Mouse (Mus musculus) hindbrain, embryonic 16.5 days (tissue): ENCODE results near the gene Eef1akmt2. TPM values are rescaled to one million over a fixed set of nuclear protein-coding genes. Genes with fewer than 3 reads are reported as not detected.

Experiments used
- ATAC-seq: fragments of 200-750 bp; cut with Nextera tagmentation; 2 replicates; pipeline ENCODE4 v1.8.0; 2017; ENCODE audit warnings: moderate TSS enrichment, moderate library complexity
- H3K27ac ChIP-seq: fragments of 300-500 bp; sonication (generic); 2 replicates; pipeline ENCODE4 v1.5.1; 2014; ENCODE audit warnings: low read depth, mild to moderate bottlenecking, control low read depth, low read length, moderate library complexity
- H3K27me3 ChIP-seq: fragments of 300-500 bp; sonication (generic); replicated peaks from 2 replicates; pipeline ENCODE4 v1.6.1; 2014; ENCODE audit warnings: low read length; ENCODE audit not compliant: control insufficient read depth, insufficient read depth
- H3K36me3 ChIP-seq: fragments of 300-500 bp; sonication (generic); 2 replicates; pipeline ENCODE4 v1.6.1; 2014; ENCODE audit warnings: mild to moderate bottlenecking, low read length, moderate library complexity, mixed read lengths; ENCODE audit not compliant: control insufficient read depth, insufficient read depth
- H3K4me1 ChIP-seq: fragments of 300-500 bp; sonication (generic); 2 replicates; pipeline ENCODE4 v1.6.1; 2014; ENCODE audit warnings: low read depth, low read length; ENCODE audit not compliant: control insufficient read depth, insufficient read depth
- H3K4me2 ChIP-seq: fragments of 300-500 bp; sonication (generic); 2 replicates; pipeline ENCODE4 v1.6.1; 2014; ENCODE audit warnings: mild to moderate bottlenecking, low read length, control low read depth, moderate library complexity
- H3K4me3 ChIP-seq: fragments of 300-500 bp; sonication (generic); 2 replicates; pipeline ENCODE4 v1.5.1; 2014; ENCODE audit warnings: mild to moderate bottlenecking, low read length, control low read depth, moderate library complexity
- H3K9ac ChIP-seq: fragments of 300-500 bp; sonication (generic); 2 replicates; pipeline ENCODE4 v1.6.1; 2014; ENCODE audit warnings: low read depth, mild to moderate bottlenecking, control low read depth, low read length, moderate library complexity
- H3K9me3 ChIP-seq: fragments of 300-500 bp; sonication (generic); 2 replicates; pipeline ENCODE4 v1.6.1; 2014; ENCODE audit warnings: mild to moderate bottlenecking, low read length, moderate library complexity; ENCODE audit not compliant: control insufficient read depth
- WGBS: fragments of 180-500 bp; shearing (Covaris S2); extraction: QIAGEN DNeasy Blood & Tissue Kit; methylation state at CpG from one replicate; pipeline ENCODE4 v1.1.7; 2014; 5-methylcytosine and 5-hydroxymethylcytosine counted together
- polyA plus RNA-seq: library from polyadenylated mRNA; unstranded; fragments of >200 nt; fragmentation: Nextera tagmentation; extraction: Ambion mirVana; gene quantifications from 2 replicates; pipeline ENCODE4 v1.2.1, GENCODE M21; 2015

Eef1akmt2 gene
- 79.0 and 87.6 TPM in 2 replicates for polyA plus RNA-seq

- peaks cover 8% of the 10 kb centered on the region for H3K4me1 ChIP-seq
- H3K27ac ChIP-seq = peak within 1 kb of the TSS; percentile 98
- peak within 1 kb of the TSS; percentile 93 for H3K9ac ChIP-seq
- ATAC-seq = peak; percentile 96
- no peaks in the 10 kb centered on the region for H3K9me3 ChIP-seq
- H3K4me3 ChIP-seq = peak within 1 kb of the TSS; percentile 82
- peaks cover 8% of the 10 kb centered on the region; the same call in 1 of the 2 replicates for H3K36me3 ChIP-seq
- no peaks in the 10 kb centered on the region for H3K27me3 ChIP-seq
- peak within 1 kb of the TSS; percentile 61 for H3K4me2 ChIP-seq
- WGBS = under 1% methylated on average over 36 of the region's 37 CpGs
These were observed at the start of gene Eef1akmt2 for GRCm38 (mm10) chr7:132852173-132852844. Gene Eef1akmt2 (minus strand): TSS chr7:132852673.

- Histone ChIP-seq H3K27ac (no peak overlapping the region), H3K36me3 (no peaks in the 10 kb centered on the region), H3K4me2 (no peak overlapping the region), H3K4me3 (no peak overlapping the region), H3K9me3 (no peaks in the 10 kb centered on the region), H3K27me3 (no peaks in the 10 kb centered on the region), H3K4me1 (no peaks in the 10 kb centered on the region), H3K9ac (no peak overlapping the region)
- no peak for ATAC-seq
- 57% methylated on average over 2 of the region's 2 CpGs for WGBS
These were observed 48.5 kb upstream of the Eef1akmt2 start for GRCm38 (mm10) chr7:132900826-132901531.

- H3K27me3 ChIP-seq = no peaks in the 10 kb centered on the region
- H3K4me3 ChIP-seq = no peak overlapping the region
- H3K9ac ChIP-seq = no peak overlapping the region
- WGBS = 82% methylated on average over 2 of the region's 2 CpGs
- H3K9me3 ChIP-seq = no peaks in the 10 kb centered on the region
- H3K4me1 ChIP-seq = no peaks in the 10 kb centered on the region
- H3K36me3 ChIP-seq = no peaks in the 10 kb centered on the region
- H3K27ac ChIP-seq = no peak overlapping the region
- H3K4me2 ChIP-seq = no peak overlapping the region
- ATAC-seq = no peak
These were observed 45.8 kb upstream of the Eef1akmt2 start for GRCm38 (mm10) chr7:132898234-132898633.

- Histone ChIP-seq H3K9ac (no peak overlapping the region), H3K9me3 (no peaks in the 10 kb centered on the region), H3K36me3 (no peaks in the 10 kb centered on the region), H3K4me2 (no peak overlapping the region), H3K27ac (no peak overlapping the region), H3K27me3 (no peaks in the 10 kb centered on the region), H3K4me1 (no peaks in the 10 kb centered on the region), H3K4me3 (no peak overlapping the region)
- WGBS = 87% methylated on average over 10 of the region's 10 CpGs
- no peak for ATAC-seq
These were observed 44.8 kb upstream of the Eef1akmt2 start for GRCm38 (mm10) chr7:132897258-132897657.

- Histone ChIP-seq H3K9ac (no peak overlapping the region), H3K27ac (no peak overlapping the region), H3K4me1 (no peaks in the 10 kb centered on the region), H3K27me3 (no peaks in the 10 kb centered on the region), H3K9me3 (no peaks in the 10 kb centered on the region), H3K36me3 (no peaks in the 10 kb centered on the region), H3K4me3 (no peak overlapping the region), H3K4me2 (no peak overlapping the region)
- no peak for ATAC-seq
- WGBS = 87% methylated on average over 9 of the region's 9 CpGs
These were observed 43.8 kb upstream of the Eef1akmt2 start for GRCm38 (mm10) chr7:132896206-132896815.

- Histone ChIP-seq H3K9ac (no peak overlapping the region), H3K4me1 (no peaks in the 10 kb centered on the region), H3K36me3 (no peaks in the 10 kb centered on the region), H3K4me3 (no peak overlapping the region), H3K4me2 (no peak overlapping the region), H3K27me3 (no peaks in the 10 kb centered on the region), H3K9me3 (no peaks in the 10 kb centered on the region), H3K27ac (no peak overlapping the region)
- WGBS = 62% methylated on average over 7 of the region's 7 CpGs
- ATAC-seq = no peak
These were observed 42.5 kb upstream of the Eef1akmt2 start for GRCm38 (mm10) chr7:132894841-132895555.

- Histone ChIP-seq H3K4me3 (no peak overlapping the region), H3K27ac (no peak overlapping the region), H3K4me2 (no peak overlapping the region), H3K9me3 (no peaks in the 10 kb centered on the region), H3K4me1 (no peaks in the 10 kb centered on the region), H3K9ac (no peak overlapping the region), H3K27me3 (no peaks in the 10 kb centered on the region), H3K36me3 (no peaks in the 10 kb centered on the region)
- ATAC-seq = no peak
- WGBS = 96% methylated on average over 1 of the region's 1 CpGs
These were observed 40.9 kb upstream of the Eef1akmt2 start for GRCm38 (mm10) chr7:132893336-132893735.

GRCm38 (mm10) chr7:132892806-132893205, 40.3 kb upstream of the Eef1akmt2 start:
- Histone ChIP-seq H3K9ac (no peak overlapping the region), H3K27ac (no peak overlapping the region), H3K9me3 (no peaks in the 10 kb centered on the region), H3K4me2 (no peak overlapping the region), H3K4me1 (no peaks in the 10 kb centered on the region), H3K36me3 (no peaks in the 10 kb centered on the region), H3K4me3 (no peak overlapping the region), H3K27me3 (no peaks in the 10 kb centered on the region)
- no peak for ATAC-seq
- 81% methylated on average over 7 of the region's 7 CpGs for WGBS

GRCm38 (mm10) chr7:132892311-132892661, 39.8 kb upstream of the Eef1akmt2 start:
- 52% methylated on average over 4 of the region's 4 CpGs for WGBS
- H3K4me3 ChIP-seq = no peak overlapping the region
- no peaks in the 10 kb centered on the region for H3K36me3 ChIP-seq
- H3K9me3 ChIP-seq = no peaks in the 10 kb centered on the region
- ATAC-seq = no peak
- no peaks in the 10 kb centered on the region for H3K4me1 ChIP-seq
- H3K27ac ChIP-seq = no peak overlapping the region
- no peaks in the 10 kb centered on the region for H3K27me3 ChIP-seq
- no peak overlapping the region for H3K4me2 ChIP-seq
- no peak overlapping the region for H3K9ac ChIP-seq
